Mouse (Mus musculus) spleen, adult 18-20 months (tissue): Measurements from ENCODE around the gene Fbxl19.

ENCODE experiments used
- DNase-seq, 2 experiments: peaks; one replicate each; pipeline ENCODE4 v3.0.0; 2022; ENCODE audit warnings: mixed read lengths in 2 of 2

The Fbxl19 gene

DNA sequence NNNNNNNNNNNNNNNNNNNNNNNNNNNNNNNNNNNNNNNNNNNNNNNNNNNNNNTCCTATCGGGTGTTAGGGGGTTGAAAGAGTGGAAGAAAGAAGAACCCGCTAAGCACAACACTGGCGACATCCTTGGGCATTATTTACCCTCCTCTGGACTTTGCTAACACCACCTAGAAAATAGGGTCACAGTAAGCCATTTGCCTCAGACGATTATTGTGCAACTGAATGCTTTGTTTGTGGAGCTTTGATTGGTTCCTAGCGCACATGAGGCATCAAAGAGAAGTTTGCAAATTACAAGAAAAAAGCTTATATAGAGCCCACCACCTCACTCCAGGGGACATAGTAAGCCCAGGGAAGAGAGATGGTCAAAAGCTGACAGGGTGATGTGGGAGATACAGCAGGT, 64.5 kb downstream of the Fbxl19 start:
- no peak for DNase-seq

DNA sequence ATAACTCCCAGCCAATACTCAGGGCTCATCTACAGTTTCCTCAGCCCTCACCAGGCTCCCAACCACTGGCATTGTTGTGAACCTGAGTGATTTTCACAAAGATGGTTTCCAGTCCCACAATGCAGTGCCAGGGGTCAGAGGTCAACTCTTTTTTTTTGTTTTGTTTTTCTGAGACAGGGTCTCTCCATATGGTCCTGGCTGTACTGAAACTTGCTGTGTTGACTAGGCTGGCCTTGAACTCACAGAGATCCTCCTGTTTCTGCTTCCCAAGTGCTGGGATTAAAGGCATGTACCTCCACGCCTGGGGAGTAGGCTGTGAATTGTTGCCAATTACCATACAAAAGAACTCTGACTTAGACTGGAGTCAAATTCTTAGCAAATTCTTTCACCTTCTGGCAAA, 65.5 kb downstream of the Fbxl19 start:
- DNase-seq, result no peak

DNA sequence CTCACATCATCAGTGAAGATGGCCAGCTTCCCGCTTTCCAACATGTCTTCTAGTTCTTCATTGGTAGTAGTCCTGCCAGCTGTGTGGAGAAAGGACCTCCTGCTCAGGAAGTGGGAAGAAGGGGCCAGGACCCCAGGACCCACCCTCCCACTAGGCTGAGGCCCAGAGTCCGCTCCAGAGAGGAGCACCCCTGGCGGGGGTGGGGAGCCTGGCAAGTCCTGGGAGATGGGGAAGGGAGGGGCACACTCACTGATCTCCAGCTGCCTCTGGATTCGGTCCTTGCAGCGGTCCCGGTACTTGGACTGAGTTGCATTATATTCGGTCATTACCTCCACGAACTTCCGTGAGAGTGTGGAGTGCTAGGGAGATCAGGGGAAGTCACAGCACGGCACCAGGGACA, 66.3 kb downstream of the Fbxl19 start:
- DNase-seq, result no peak

DNA sequence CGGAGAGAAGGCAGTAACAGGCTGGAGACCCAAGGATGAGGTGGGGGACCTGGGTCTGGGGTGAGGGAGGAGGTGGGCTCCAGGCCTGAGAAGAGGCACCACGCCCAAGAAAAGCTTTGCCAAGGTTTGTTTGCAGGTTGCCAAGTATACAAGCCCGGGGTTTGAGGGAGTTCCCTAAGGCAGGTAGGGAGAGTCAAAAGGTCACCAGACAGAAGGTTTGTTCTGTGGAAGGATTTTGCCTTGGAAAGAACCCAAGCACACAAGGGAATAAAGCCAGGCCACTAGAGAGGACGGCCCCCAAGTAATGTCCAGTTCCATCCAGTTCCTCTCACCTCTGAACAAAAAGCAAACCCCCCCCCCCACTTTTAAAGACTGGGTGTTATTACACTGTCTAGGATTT, 66.9 kb downstream of the Fbxl19 start:
- no peak for DNase-seq

DNA sequence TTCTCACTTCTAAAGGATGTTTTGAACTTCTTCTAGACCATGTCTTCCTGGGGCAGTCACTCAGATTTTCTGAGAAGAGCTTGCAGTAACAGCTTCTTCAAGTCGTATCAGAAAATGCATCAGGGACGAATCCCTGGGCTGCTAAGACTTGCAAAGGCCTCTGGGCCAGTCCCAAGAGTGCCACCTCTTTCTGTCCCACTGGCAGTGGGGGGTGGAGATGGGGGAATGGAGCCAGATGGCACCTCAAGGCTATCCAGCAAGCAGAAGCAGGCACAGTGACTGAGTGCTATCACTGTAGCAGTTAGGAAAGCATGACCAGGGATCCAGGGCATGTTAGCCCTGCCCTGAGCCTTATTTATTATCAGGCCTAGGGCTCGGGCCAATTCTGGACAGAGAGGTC, 67.9 kb downstream of the Fbxl19 start:
- DNase-seq, result no peak

DNA sequence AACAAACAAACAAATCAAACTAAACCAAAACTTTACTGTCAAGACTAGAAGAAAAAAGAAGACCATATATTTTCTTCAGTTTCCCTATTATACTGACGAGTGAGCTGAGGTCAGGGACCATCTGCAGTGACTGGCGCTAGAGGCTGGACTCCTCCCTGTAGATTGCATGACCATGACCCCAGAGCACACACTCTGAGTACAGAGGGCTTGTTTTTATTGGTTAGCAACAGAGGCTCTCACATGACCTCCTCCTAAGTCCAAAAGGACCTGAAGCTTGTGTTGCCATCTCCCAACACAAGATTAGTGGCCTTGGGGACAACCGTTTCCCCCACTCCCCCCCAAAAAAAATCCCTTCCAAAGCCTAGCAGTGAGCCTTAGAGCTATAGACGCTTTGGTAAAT, 69.5 kb downstream of the Fbxl19 start:
- DNase-seq, result no peak

DNA sequence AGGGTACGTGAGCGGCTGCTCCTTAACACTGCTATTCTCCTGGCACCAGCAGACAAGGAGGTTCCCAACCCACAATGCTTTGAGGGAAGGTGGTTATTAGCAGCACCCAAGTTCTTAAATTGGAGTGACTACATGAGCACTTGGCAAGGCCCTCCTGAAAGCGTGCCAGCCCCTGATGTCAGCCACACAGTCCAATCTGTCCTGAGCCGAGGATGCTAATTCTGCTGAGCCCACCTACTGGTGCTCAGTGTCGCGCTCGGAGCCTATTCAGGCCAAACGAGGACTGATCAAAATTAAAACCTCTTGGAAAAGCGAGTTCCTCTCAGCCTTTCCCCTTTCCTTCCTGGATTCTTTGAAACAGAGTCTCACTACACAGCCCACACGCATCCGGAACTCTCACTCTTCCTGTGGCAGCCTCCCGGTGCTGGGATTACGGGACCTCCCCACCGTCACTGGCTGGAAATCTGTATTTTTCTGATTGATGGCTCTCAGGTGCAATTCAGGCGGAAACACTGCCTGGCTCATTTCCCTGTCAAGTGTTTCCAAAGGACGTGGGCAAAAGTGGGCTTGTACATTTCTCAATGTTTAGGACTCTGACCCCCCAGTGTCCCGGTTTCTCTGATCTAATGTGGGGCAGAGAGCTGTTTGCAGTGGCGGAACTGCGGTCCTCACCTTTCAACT, 70.0 kb downstream of the Fbxl19 start:
- no peak for DNase-seq

DNA sequence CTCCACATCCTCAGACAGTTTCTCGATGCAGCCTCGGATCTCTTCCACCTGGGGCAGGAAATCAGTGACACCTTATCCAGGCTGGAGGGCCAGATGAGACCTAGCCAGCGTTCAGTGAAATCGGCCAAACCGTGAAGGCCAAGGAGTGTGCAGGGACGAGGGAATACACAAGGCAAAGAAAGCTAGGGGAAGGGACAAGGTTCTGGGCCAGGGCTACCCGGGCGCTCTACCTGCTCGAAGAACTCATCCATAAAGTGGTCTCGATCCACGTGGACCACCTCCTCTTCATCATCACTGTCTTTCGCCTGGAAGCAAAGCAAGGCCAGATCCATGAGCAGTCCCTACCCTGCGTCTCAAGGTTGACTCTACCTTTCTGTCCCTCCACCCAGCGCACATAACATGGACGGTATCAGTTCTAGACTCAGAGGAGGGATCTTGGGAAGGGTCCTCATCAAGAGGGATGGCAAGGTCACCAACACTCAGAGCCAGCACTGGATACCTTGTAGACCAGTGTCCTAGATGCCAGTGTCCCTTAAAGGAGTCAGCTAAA, 70.8 kb downstream of the Fbxl19 start:
- DNase-seq, result no peak

DNA sequence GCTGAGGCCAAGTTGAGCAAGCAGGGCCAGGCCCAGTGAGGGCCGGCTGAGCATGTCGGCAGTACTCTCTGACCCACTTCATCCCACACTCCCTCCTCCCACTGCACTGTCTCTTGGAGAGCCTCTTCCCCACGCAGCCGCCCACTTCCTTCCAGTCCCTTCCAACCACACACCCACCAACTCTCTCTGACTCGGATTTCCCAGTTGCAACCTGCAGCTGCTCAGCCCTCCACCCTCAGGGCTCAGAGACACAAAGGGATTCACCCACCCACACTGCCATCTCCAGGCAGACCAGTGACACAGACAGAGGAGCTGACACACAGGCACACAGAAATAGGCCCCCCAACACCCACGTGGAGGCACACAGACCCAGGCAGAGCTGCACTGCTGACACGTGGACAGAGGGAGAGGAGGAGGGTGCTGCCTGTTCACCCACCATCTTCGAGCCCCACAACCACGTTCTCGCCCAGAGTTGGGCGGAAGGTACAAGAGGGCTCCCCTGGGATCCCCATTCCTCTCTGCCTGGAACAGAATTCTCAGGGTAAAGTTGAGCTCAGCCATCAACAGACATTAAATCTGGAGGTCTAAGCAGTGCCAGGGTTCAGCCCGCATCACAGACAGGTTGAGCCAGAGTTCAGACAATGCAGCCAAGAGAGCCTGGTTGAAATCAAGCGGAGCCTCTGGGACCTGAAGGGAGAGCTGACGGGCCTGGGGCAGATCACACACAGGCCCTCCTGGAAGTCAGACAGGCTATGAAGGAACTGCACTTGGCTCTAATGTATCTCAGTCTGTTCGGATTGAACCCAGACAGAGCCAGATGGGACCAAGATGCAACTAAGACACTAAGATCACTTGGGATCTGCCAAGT, 71.8 kb downstream of the Fbxl19 start:
- DNase-seq, result no peak

DNA sequence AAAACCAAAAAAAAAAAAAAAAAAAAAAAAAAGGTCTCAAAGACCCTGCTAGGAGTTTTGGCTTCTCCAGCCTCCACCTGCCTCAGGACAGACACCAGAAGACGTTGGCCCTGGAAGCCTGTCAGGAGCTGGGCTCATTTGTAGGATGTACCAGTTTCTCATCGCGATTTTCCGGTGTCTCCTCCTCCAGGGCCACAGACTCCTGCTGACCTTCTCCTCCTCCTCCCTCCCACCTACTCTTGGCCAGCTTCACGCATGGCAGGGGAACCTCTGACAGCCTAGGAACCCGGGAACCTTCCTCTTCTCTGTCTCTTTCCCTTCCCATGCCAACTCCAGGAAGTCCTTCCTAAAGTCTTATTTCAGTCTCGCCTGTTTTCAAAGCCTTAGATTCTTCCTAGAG, 72.7 kb downstream of the Fbxl19 start:
- DNase-seq, result no peak

DNA sequence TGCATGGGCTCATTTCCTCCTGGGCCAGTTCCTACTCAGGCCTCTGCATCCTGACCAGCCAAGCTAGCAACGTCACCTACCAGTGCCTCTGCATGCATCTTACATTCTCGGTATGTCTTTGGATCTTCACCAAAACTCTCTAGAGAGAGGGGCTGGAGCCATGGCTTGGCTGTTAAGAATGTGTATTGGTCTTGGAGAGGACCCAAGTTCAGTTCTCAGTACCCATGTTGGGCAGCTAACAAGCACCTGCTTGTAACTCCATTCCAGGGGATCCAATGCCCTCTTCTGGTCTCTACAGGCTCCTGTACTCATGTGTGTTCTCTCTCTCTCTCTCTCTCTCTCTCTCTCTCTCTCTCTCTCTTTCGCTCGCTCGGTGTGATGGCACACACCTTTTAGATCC, 73.4 kb downstream of the Fbxl19 start:
- DNase-seq, result no peak
